Mouse (Mus musculus): ENCODE measurements around the gene Dpyd. TPM values are rescaled to one million over a fixed set of nuclear protein-coding genes. Genes with fewer than 3 reads are reported as not detected.

Gene Dpyd
- total RNA-seq, 2 experiments from 2014 or later = not detected

- ATAC-seq (replicated peaks; ENCODE audit: poor library complexity) = no peak
Measured at GRCm38 (mm10) chr3:119067221-119067620, 505.3 kb downstream of the Dpyd start.

- ATAC-seq (replicated peaks; ENCODE audit: poor library complexity) = no peak
Measured at GRCm38 (mm10) chr3:119086618-119087017, 524.7 kb downstream of the Dpyd start.

GRCm38 (mm10) chr3:119095223-119095886, 533.4 kb downstream of the Dpyd start:
- ATAC-seq (replicated peaks; ENCODE audit: poor library complexity) = no peak

- no peak for ATAC-seq (replicated peaks; ENCODE audit: poor library complexity)
Measured at GRCm38 (mm10) chr3:119126003-119126402, 564.1 kb downstream of the Dpyd start.

- no peak for ATAC-seq (replicated peaks; ENCODE audit: poor library complexity)
Measured at GRCm38 (mm10) chr3:119128076-119128475, 566.1 kb downstream of the Dpyd start.

- no peak for ATAC-seq (replicated peaks; ENCODE audit: poor library complexity)
Measured at GRCm38 (mm10) chr3:119143034-119143433, 581.1 kb downstream of the Dpyd start.

GRCm38 (mm10) chr3:119144788-119145187, 582.9 kb downstream of the Dpyd start:
- ATAC-seq (replicated peaks; ENCODE audit: poor library complexity) = no peak

- no peak for ATAC-seq (replicated peaks; ENCODE audit: poor library complexity)
Measured at GRCm38 (mm10) chr3:119154604-119155444, 592.9 kb downstream of the Dpyd start.

GRCm38 (mm10) chr3:119158670-119159069, 596.7 kb downstream of the Dpyd start:
- no peak for ATAC-seq (replicated peaks; ENCODE audit: poor library complexity)

GRCm38 (mm10) chr3:119165691-119166090, 603.8 kb downstream of the Dpyd start:
- ATAC-seq (replicated peaks; ENCODE audit: poor library complexity) = no peak

GRCm38 (mm10) chr3:119168166-119168565, 606.2 kb downstream of the Dpyd start:
- no peak for ATAC-seq (replicated peaks; ENCODE audit: poor library complexity)

- ATAC-seq (replicated peaks; ENCODE audit: poor library complexity) = no peak
Measured at GRCm38 (mm10) chr3:119168661-119169060, 606.7 kb downstream of the Dpyd start.

- ATAC-seq (replicated peaks; ENCODE audit: poor library complexity) = no peak
Measured at GRCm38 (mm10) chr3:119183261-119183660, 621.3 kb downstream of the Dpyd start.

- no peak for ATAC-seq (replicated peaks; ENCODE audit: poor library complexity)
Measured at GRCm38 (mm10) chr3:119194071-119194470, 632.1 kb downstream of the Dpyd start.

GRCm38 (mm10) chr3:119195613-119196012, 633.7 kb downstream of the Dpyd start:
- ATAC-seq (replicated peaks; ENCODE audit: poor library complexity) = no peak

GRCm38 (mm10) chr3:119220763-119221412, 659.0 kb downstream of the Dpyd start:
- no peak for ATAC-seq (replicated peaks; ENCODE audit: poor library complexity)

GRCm38 (mm10) chr3:119243181-119243580, 681.3 kb downstream of the Dpyd start:
- no peak for ATAC-seq (replicated peaks; ENCODE audit: poor library complexity)

GRCm38 (mm10) chr3:119256516-119256915, 694.6 kb downstream of the Dpyd start:
- no peak for ATAC-seq (replicated peaks; ENCODE audit: poor library complexity)

- no peak for ATAC-seq (replicated peaks; ENCODE audit: poor library complexity)
Measured at GRCm38 (mm10) chr3:119275241-119275640, 713.3 kb downstream of the Dpyd start.

- ATAC-seq (replicated peaks; ENCODE audit: poor library complexity) = no peak
Measured at GRCm38 (mm10) chr3:119280671-119281070, 718.7 kb downstream of the Dpyd start.

GRCm38 (mm10) chr3:119314693-119315092, 752.8 kb downstream of the Dpyd start:
- ATAC-seq (replicated peaks; ENCODE audit: poor library complexity) = no peak

- no peak for ATAC-seq (replicated peaks; ENCODE audit: poor library complexity)
Measured at GRCm38 (mm10) chr3:119329063-119329462, 767.1 kb downstream of the Dpyd start.

All from megakaryocyte progenitor cell, adult 5-6 weeks (primary cell).